Mouse (Mus musculus) left cerebral cortex, adult 2 months (tissue): ENCODE results near the gene Gm49340. TPM values are rescaled to one million over a fixed set of nuclear protein-coding genes. Genes with fewer than 3 reads are reported as not detected.

Source experiments
- DNase-seq, 2 experiments: peaks; one replicate each; pipeline ENCODE4 v3.0.0; 2021 to 2022; ENCODE audit warnings: low spot score in 2 of 2, mixed read lengths in 1 of 2; ENCODE audit errors: extremely low spot score in 1 of 2
- H3K27ac ChIP-seq: fragments of 200-600 bp; 2 replicates; pipeline ENCODE4 v1.8.1; 2022
- H3K4me3 ChIP-seq: fragments of 200-600 bp; 2 replicates; pipeline ENCODE4 v1.8.1; 2022
- CTCF ChIP-seq: fragments of 200-600 bp; IDR thresholded peaks from 2 replicates; pipeline ENCODE4 v1.8.1; 2022; ENCODE audit warnings: antibody characterized with exemption, mild to moderate bottlenecking, moderate library complexity
- intact Hi-C: fragments of 180-260 bp; cut with DNase I; formaldehyde crosslinking; loops from one replicate; pipeline ENCODE4 v1.15.1; 2025
- total RNA-seq, 2 experiments: library from RNA; stranded (reverse); gene quantifications; 2 replicates each; pipeline ENCODE4 v1.2.3; 2021

Gene Gm49340
- total RNA-seq, 2 experiments from 2014 or later, result not detected

GRCm38 (mm10) chr11:73326485-73326886 lies 3.1 kb upstream of the Gm49340 start:
- Histone ChIP-seq H3K27ac (peak overlapping the region; percentile 10; the same call in 1 of the 2 replicates), H3K4me3 (no peak overlapping the region; the same call in 1 of the 2 replicates)
- no peak for DNase-seq
- intact Hi-C loops, result no loop called here
- no peak for TF ChIP-seq CTCF

- no peak overlapping the region for H3K4me3 ChIP-seq
- intact Hi-C loops, result no loop called here
- no peak overlapping the region for H3K27ac ChIP-seq
- no peak for TF ChIP-seq CTCF
- no peak for DNase-seq
Observed at GRCm38 (mm10) chr11:73327361-73327760, 2.2 kb upstream of the Gm49340 start.

- no peak for TF ChIP-seq CTCF
- DNase-seq, result no peak
- intact Hi-C loops, result no loop called here
- no peak overlapping the region for H3K27ac ChIP-seq
- H3K4me3 ChIP-seq, result no peak overlapping the region
Observed at GRCm38 (mm10) chr11:73333357-73333756, 3.8 kb downstream of the Gm49340 start.

- no peak for DNase-seq
- H3K4me3 ChIP-seq, result no peak overlapping the region
- intact Hi-C loops, result no loop called here
- no peak for TF ChIP-seq CTCF
- H3K27ac ChIP-seq, result no peak overlapping the region
Observed at GRCm38 (mm10) chr11:73336919-73337318, 7.4 kb downstream of the Gm49340 start.

GRCm38 (mm10) chr11:73350483-73350882 lies 20.9 kb downstream of the Gm49340 start, which contains the start of gene Olfr20:
Gene Olfr20, plus strand, starts transcription at chr11:73350783.
- intact Hi-C loops, result no loop called here

GRCm38 (mm10) chr11:73370946-73371345 lies 41.4 kb downstream of the Gm49340 start, which contains the start of gene Olfr376:
Gene Olfr376, plus strand, starts transcription at chr11:73371246.
- TF ChIP-seq CTCF, result no peak
- H3K4me3 ChIP-seq, result no peak within 1 kb of the TSS
- DNase-seq, result no peak
- intact Hi-C loops, result no loop called here
- H3K27ac ChIP-seq, result no peak within 1 kb of the TSS

More at GRCm38 (mm10) chr11:73350483-73350882, 20.9 kb downstream of the Gm49340 start, which contains the start of gene Olfr20:
- no peak within 1 kb of the TSS for H3K27ac ChIP-seq
- no peak for DNase-seq
- no peak within 1 kb of the TSS for H3K4me3 ChIP-seq
- no peak for TF ChIP-seq CTCF

GRCm38 (mm10) chr11:73395374-73395773 lies 65.8 kb downstream of the Gm49340 start:
- Histone ChIP-seq H3K27ac (no peak overlapping the region), H3K4me3 (no peak overlapping the region)
- intact Hi-C loops, result no loop called here
- DNase-seq, result no peak
- TF ChIP-seq CTCF, result no peak

- no peak for TF ChIP-seq CTCF
- H3K4me3 ChIP-seq, result no peak within 1 kb of the TSS
- no peak for DNase-seq
- H3K27ac ChIP-seq, result no peak within 1 kb of the TSS
- intact Hi-C loops, result no loop called here
Observed at GRCm38 (mm10) chr11:73399514-73399913, 70.0 kb downstream of the Gm49340 start, which contains the start of gene Olfr1. Gene Olfr1, minus strand, starts transcription at chr11:73399614.

Other genes with a start within 250 kb of the Gm49340 start
- not detected for gene Itgae, start 239.2 kb upstream of the Gm49340 start, total RNA-seq
- gene Haspin, start 191.4 kb upstream of the Gm49340 start, total RNA-seq, result under 1 TPM in 1 of 2 experiments, not detected in 1; 0.19 TPM
- 1 to 10 TPM in 1 of 2 experiments, under 1 TPM in 1; 0.70 to 1.1 TPM for gene P2rx5, start 169.3 kb upstream of the Gm49340 start, total RNA-seq
- gene Emc6, start 152.7 kb upstream of the Gm49340 start, total RNA-seq, result 10 to 100 TPM; 54.6 to 55.2 TPM
- gene Tax1bp3, start 152.7 kb upstream of the Gm49340 start, total RNA-seq, result 1 to 10 TPM; 9.4 to 9.6 TPM
- 10 to 100 TPM; 19.3 to 20.2 TPM for gene Ctns, start 130.7 kb upstream of the Gm49340 start, total RNA-seq
- gene Shpk, start 130.3 kb upstream of the Gm49340 start, total RNA-seq, result 1 to 10 TPM; 2.7 to 2.9 TPM
- under 1 TPM in 1 of 2 experiments, not detected in 1; 0.27 TPM for gene Trpv1, start 95.4 kb upstream of the Gm49340 start, total RNA-seq
- under 1 TPM; 0.26 to 0.50 TPM for gene Trpv3, start 62.4 kb upstream of the Gm49340 start, total RNA-seq
- gene Aspa, start 145 bp upstream of the Gm49340 start, total RNA-seq, result 10 to 100 TPM in 1 of 2 experiments, 1 to 10 TPM in 1; 8.9 to 10.4 TPM
- gene Spata22, start within 50 bp of the Gm49340 start, total RNA-seq, result not detected
- not detected for gene Olfr20, start 21.0 kb downstream of the Gm49340 start, total RNA-seq
- gene Olfr376, start 41.5 kb downstream of the Gm49340 start, total RNA-seq, result not detected
- not detected for gene Olfr1, start 69.9 kb downstream of the Gm49340 start, total RNA-seq
- gene Olfr378, start 98.7 kb downstream of the Gm49340 start, total RNA-seq, result not detected
- not detected for gene Olfr380, start 127.8 kb downstream of the Gm49340 start, total RNA-seq
- gene Olfr381, start 161.9 kb downstream of the Gm49340 start, total RNA-seq, result not detected
- not detected for gene Olfr382, start 187.5 kb downstream of the Gm49340 start, total RNA-seq